ENCODE assay signal across 8 mouse cellular contexts in the genomic region with DNA sequence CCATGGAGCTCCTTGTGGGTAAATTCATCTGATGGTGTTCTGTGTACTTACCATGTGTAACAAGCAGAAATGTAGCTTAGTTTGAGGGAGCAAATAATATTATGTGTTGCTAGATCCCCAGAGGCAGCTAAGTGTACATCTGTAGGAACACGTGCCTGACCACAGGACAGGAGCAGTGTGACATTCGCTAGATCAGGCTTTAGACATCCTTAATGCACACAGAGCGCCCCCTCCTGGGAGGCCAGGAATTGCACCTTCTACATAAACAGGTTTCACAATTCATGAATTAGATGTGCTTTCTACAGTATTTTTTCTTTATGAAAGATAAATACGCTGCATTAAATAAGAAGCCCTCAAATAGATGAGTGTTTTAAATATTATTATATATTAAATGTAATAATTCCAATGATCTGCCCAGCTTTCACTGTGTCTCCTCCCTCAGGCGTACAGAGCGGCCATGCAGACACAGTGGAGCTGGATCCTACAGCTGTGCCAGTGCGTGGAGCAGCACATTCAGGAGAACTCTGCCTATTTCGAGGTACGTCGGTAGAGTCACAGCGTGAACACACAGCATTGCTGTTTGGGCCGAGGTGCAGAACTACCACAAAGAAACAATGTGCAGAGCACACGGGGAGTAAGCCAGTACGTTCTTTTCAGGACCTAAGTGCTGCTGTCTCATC.
DNase-seq lines count a peak whose midpoint lies in the region; ATAC-seq and TF ChIP-seq lines count a peak whose summit lies in the region.
"Had no signal": no experiment of that assay in that cellular context is flagged by ENCODE, and none has a peak within 500 bp of the region (broad histone marks: within the 10 kb centered on the region; RNA-seq: fewer than 3 reads in every experiment).

No protein-coding gene starts in this region.

- H3K27ac ChIP-seq in cerebellum, adult 2 months (ENCODE audit: insufficient read depth, low read length): no peak overlapping the region
- H3K27ac ChIP-seq in hindbrain, postnatal 0 days: no peak overlapping the region
- no peak overlapping the region for H3K27ac ChIP-seq in midbrain, embryonic 10.5 days (replicated peaks)
- H3K27ac ChIP-seq: lung, embryonic 15.5 days had no signal

- CTCF ChIA-PET in Patski (lab: Charles Lee): interaction anchor here (0.7 to 2.7 kb wide), 23 partner anchors 9 to 159 kb away, joined by 3 to 23 read pairs (median 5); no protein-coding TSS in a partner anchor

- no peak overlapping the region for H3K9ac ChIP-seq in hindbrain, postnatal 0 days (replicated peaks; ENCODE audit: low read length)
- H3K9ac ChIP-seq: lung, embryonic 15.5 days had no signal

- TF ChIP-seq CTCF in Patski (IDR thresholded peaks at IDR 0.05): peak; percentile 73
- peak; percentile 92 for TF ChIP-seq CTCF in cerebellum, adult 2 months (IDR thresholded peaks at IDR 0.05; ENCODE audit: borderline replicate concordance, insufficient read depth, low read depth, low read length)
- TF ChIP-seq CTCF in hindbrain, postnatal 0 days (IDR thresholded peaks at IDR 0.05; ENCODE audit: low read depth): peak; percentile 88

- in situ Hi-C loops in Patski (cut with MboI; ENCODE audit: low pct_unique_long_range_greater_than_20kb): loop anchor here (5.0 kb wide), 3 partner anchors 47 to 157 kb away; no protein-coding TSS in a partner anchor

- no peak overlapping the region for H3K4me3 ChIP-seq in cerebellum, adult 2 months (replicated peaks; ENCODE audit: insufficient read depth, low read depth, low read length)
- H3K4me3 ChIP-seq in hindbrain, postnatal 0 days (ENCODE audit: low read length): no peak overlapping the region
- H3K4me3 ChIP-seq in midbrain, embryonic 10.5 days: no peak overlapping the region
- H3K4me3 ChIP-seq: lung, embryonic 15.5 days had no signal

- peak; percentile 62 for ATAC-seq in Patski
- ATAC-seq in hindbrain, postnatal 0 days: peak; percentile 73

- no peak for DNase-seq in Patski (ENCODE audit: low read depth, low spot score)
- DNase-seq in cerebellum, adult 2 months: peak; percentile 74 to 84
- DNase-seq in frontal cortex, adult 2 months (ENCODE audit: extremely low spot score in 1 of 2, low spot score in 1 of 2): peak; percentile 79 to 96
- DNase-seq in hindbrain, postnatal 0 days (ENCODE audit: low spot score): peak; percentile 91
- DNase-seq in layer of hippocampus, postnatal 25 days (ENCODE audit: extremely low spot score in 1 of 2, low spot score in 1 of 2): peak; percentile 76 to 98
- DNase-seq in midbrain, embryonic 10.5 days (ENCODE audit: low spot score): peak; percentile 75
- DNase-seq in skeletal muscle tissue, adult 2 months (ENCODE audit: low read depth, low spot score): peak; percentile 69

- no peak for TF ChIP-seq POLR2A in cerebellum, adult 2 months (IDR thresholded peaks at IDR 0.05; ENCODE audit: borderline replicate concordance, insufficient read depth, low read length)

- no peaks in the 10 kb centered on the region for H3K27me3 ChIP-seq in Patski
- no peaks in the 10 kb centered on the region for H3K27me3 ChIP-seq in cerebellum, adult 2 months (ENCODE audit: control insufficient read depth, insufficient read depth, low read length)
- H3K27me3 ChIP-seq in hindbrain, postnatal 0 days (ENCODE audit: insufficient read depth, low read length): no peaks in the 10 kb centered on the region
- H3K27me3 ChIP-seq in midbrain, embryonic 10.5 days (ENCODE audit: low read depth, poor library complexity, severe bottlenecking): no peaks in the 10 kb centered on the region
- H3K27me3 ChIP-seq: lung, embryonic 15.5 days had no signal

- 63% methylated on average over 14 of the region's 14 CpGs for WGBS in cerebellum, adult 2 months
- 67% methylated on average over 14 of the region's 14 CpGs for WGBS in hindbrain, postnatal 0 days
- 72% methylated on average over 14 of the region's 14 CpGs for WGBS in midbrain, embryonic 10.5 days

- H3K9me3 ChIP-seq in hindbrain, postnatal 0 days (ENCODE audit: low read length): no peaks in the 10 kb centered on the region
- no peaks in the 10 kb centered on the region for H3K9me3 ChIP-seq in midbrain, embryonic 10.5 days (replicated peaks)
- H3K9me3 ChIP-seq: lung, embryonic 15.5 days had no signal

- POLR2A ChIA-PET in Patski (lab: Charles Lee): interaction anchor here (0.5 to 1.4 kb wide), 2 partner anchors 47 to 59 kb away, joined by 3 to 5 read pairs; no protein-coding TSS in a partner anchor

- H3K4me2 ChIP-seq in hindbrain, postnatal 0 days (ENCODE audit: low read depth, low read length): no peak overlapping the region
- H3K4me2 ChIP-seq: lung, embryonic 15.5 days had no signal

- peaks cover 32% of the 10 kb centered on the region; the same call in 1 of the 2 replicates for H3K36me3 ChIP-seq in hindbrain, postnatal 0 days (ENCODE audit: insufficient read depth, low read length)
- H3K36me3 ChIP-seq in midbrain, embryonic 10.5 days: peaks cover 63% of the 10 kb centered on the region
- H3K36me3 ChIP-seq: lung, embryonic 15.5 days had no signal

- H3K4me1 ChIP-seq in cerebellum, adult 2 months (ENCODE audit: control insufficient read depth, insufficient read depth, low read length): peaks cover 3% of the 10 kb centered on the region
- H3K4me1 ChIP-seq in hindbrain, postnatal 0 days (ENCODE audit: insufficient read depth, low read length): no peaks in the 10 kb centered on the region
- 0 out of 2 replicates have a peak, but pooled peaks cover 4% of the 10 kb centered on the region for H3K4me1 ChIP-seq in midbrain, embryonic 10.5 days
